Mouse (Mus musculus) heart, postnatal 36 days (tissue): ENCODE results near the gene Aamdc. TPM values are rescaled to one million over a fixed set of nuclear protein-coding genes. Genes with fewer than 3 reads are reported as not detected.

Experiments
- DNase-seq, 2 experiments: peaks; one replicate each; pipeline ENCODE4 v3.0.0; 2021 to 2022
- intact Hi-C: fragments of 180-260 bp; cut with DNase I; formaldehyde crosslinking; loops from one replicate; pipeline ENCODE4 v1.15.1; 2025
- total RNA-seq, 2 experiments: library from RNA; stranded (reverse); gene quantifications; 2 replicates each; pipeline ENCODE4 v1.2.3; 2021

The Aamdc gene
- total RNA-seq, 2 experiments from 2014 or later: 62.7 to 64.2 TPM

- intact Hi-C loops: no loop called here
Measured at GRCm38 (mm10) chr7:97535531-97535930, 43.8 kb downstream of the Aamdc start.

GRCm38 (mm10) chr7:97519935-97520334 lies 59.4 kb downstream of the Aamdc start:
- DNase-seq: no peak
- intact Hi-C loops: no loop called here

More at GRCm38 (mm10) chr7:97535531-97535930, 43.8 kb downstream of the Aamdc start:
- DNase-seq: no peak

GRCm38 (mm10) chr7:97514786-97515185 lies 64.5 kb downstream of the Aamdc start:
- intact Hi-C loops: loop anchor here (5.0 kb wide), 1 partner anchor 87 kb away; no protein-coding TSS in a partner anchor
- DNase-seq: peak; percentile 16 to 40

GRCm38 (mm10) chr7:97500555-97501209 lies 78.6 kb downstream of the Aamdc start:
- intact Hi-C loops: no loop called here
- peak; percentile 25 to 31 for DNase-seq

Other genes starting within 250 kb of the Aamdc start
- 1 to 10 TPM in 1 of 2 experiments, under 1 TPM in 1; 0.64 to 1.0 TPM for gene Usp35, start 247.5 kb downstream of the Aamdc start, total RNA-seq
- 1 to 10 TPM; 2.7 to 4.7 TPM for gene Kctd21, start 247.2 kb downstream of the Aamdc start, total RNA-seq
- gene Alg8, start 207.9 kb downstream of the Aamdc start, total RNA-seq: 1 to 10 TPM; 4.2 to 4.7 TPM
- 100 to 1,000 TPM; 475 to 537 TPM for gene Ndufc2, start 179.5 kb downstream of the Aamdc start, total RNA-seq
- 10 to 100 TPM; 43.7 to 50.9 TPM for gene Thrsp, start 161.8 kb downstream of the Aamdc start, total RNA-seq
- not detected for gene Kctd14, start 128.2 kb downstream of the Aamdc start, total RNA-seq
- gene Ints4, start 98.5 kb downstream of the Aamdc start, total RNA-seq: 10 to 100 TPM; 48.1 to 53.0 TPM
- gene Rsf1, start 392 bp upstream of the Aamdc start, total RNA-seq: 10 to 100 TPM; 15.0 to 17.2 TPM
- 10 to 100 TPM; 23.1 to 28.8 TPM for gene Clns1a, start 117.1 kb upstream of the Aamdc start, total RNA-seq
- 1 to 10 TPM; 1.2 to 3.3 TPM for gene Aqp11, start 158.8 kb upstream of the Aamdc start, total RNA-seq
- 1 to 10 TPM in 1 of 2 experiments, under 1 TPM in 1; 0.61 to 2.0 TPM for gene Pak1, start 209.0 kb upstream of the Aamdc start, total RNA-seq